Mouse (Mus musculus) neural tube, embryonic 13.5 days (tissue): ENCODE data around the gene Cers6. TPM values are rescaled to one million over a fixed set of nuclear protein-coding genes. Genes with fewer than 3 reads are reported as not detected.

Source experiments
- ATAC-seq: fragments of 200-750 bp; cut with Nextera tagmentation; 2 replicates; pipeline ENCODE4 v1.8.0; 2017; ENCODE audit warnings: low read depth, mild to moderate bottlenecking, moderate TSS enrichment, moderate library complexity
- H3K27ac ChIP-seq: fragments of 300-500 bp; sonication (generic); replicated peaks from 2 replicates; pipeline ENCODE4 v1.5.1; 2015; ENCODE audit warnings: moderate library complexity, mild to moderate bottlenecking, inconsistent platforms
- H3K27me3 ChIP-seq: fragments of 300-500 bp; sonication (generic); 2 replicates; pipeline ENCODE4 v1.6.1; 2015; ENCODE audit warnings: mild to moderate bottlenecking, inconsistent platforms
- H3K36me3 ChIP-seq: fragments of 300-500 bp; sonication (generic); 2 replicates; pipeline ENCODE4 v1.6.1; 2015; ENCODE audit warnings: mild to moderate bottlenecking, inconsistent platforms
- H3K4me1 ChIP-seq: fragments of 300-500 bp; sonication (generic); replicated peaks from 2 replicates; pipeline ENCODE4 v1.6.1; 2015; ENCODE audit warnings: inconsistent platforms
- H3K4me2 ChIP-seq: fragments of 300-500 bp; sonication (generic); 2 replicates; pipeline ENCODE4 v1.6.1; 2015; ENCODE audit warnings: inconsistent platforms, mild to moderate bottlenecking, moderate library complexity
- H3K4me3 ChIP-seq: fragments of 300-500 bp; sonication (generic); 2 replicates; pipeline ENCODE4 v1.5.1; 2015; ENCODE audit warnings: mild to moderate bottlenecking, inconsistent platforms
- H3K9ac ChIP-seq: fragments of 300-500 bp; sonication (generic); 2 replicates; pipeline ENCODE4 v1.6.1; 2015; ENCODE audit warnings: moderate library complexity, mild to moderate bottlenecking, inconsistent platforms
- H3K9me3 ChIP-seq: fragments of 300-500 bp; sonication (generic); 2 replicates; pipeline ENCODE4 v1.6.1; 2016; ENCODE audit warnings: inconsistent platforms
- WGBS: fragments of 180-500 bp; shearing (Covaris S2); methylation state at CpG from one replicate; pipeline ENCODE4 v1.1.7; 2015; 5-methylcytosine and 5-hydroxymethylcytosine counted together
- polyA plus RNA-seq: library from polyadenylated mRNA; unstranded; fragments of >200 nt; fragmentation: Nextera tagmentation; extraction: Ambion mirVana; gene quantifications from 2 replicates; pipeline ENCODE4 v1.2.1, GENCODE M21; 2015

Gene Cers6
- polyA plus RNA-seq = 60.2 and 60.3 TPM in 2 replicates

DNA sequence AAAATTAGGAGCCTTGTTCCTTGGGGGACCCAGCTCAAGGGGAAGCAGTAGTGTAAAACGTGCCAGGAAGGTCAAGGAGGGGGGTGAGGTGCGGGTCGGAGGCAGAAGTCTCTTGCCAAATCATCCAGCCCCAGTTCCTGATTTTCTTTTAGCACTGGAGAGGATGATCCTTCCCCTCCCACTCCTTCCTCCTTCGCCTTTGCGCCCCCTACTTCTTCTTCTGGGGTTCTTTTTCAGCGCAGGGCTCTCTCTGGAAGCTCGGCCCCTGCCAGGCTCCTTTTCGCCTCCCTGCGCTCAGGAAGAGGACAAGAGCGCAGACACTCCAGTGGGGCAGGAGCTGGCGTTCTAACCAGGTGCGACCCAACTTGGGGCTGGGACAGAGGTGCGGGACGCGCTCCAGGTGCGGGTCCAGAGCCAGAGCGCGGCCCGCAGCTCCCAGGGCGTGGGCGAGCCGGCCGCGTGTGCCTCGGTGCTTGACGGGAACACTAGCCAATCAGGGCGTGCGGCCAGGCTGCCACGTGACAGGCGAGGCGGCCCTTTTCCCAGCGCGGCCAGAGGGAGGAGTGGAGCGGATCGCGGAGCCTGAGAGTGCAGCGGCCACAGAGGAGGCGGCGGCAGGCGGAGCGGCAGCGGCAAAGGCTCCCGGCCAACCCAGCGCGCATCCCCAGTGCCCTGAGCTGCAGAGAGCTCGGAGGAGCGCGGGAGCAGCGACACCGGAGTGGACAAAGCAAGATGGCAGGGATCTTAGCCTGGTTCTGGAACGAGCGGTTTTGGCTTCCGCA is at the start of gene Cers6:
TSS of gene Cers6 (plus strand) at position 538 of the 782 bp plus-strand sequence.
- peak; percentile 98 for ATAC-seq

DNA sequence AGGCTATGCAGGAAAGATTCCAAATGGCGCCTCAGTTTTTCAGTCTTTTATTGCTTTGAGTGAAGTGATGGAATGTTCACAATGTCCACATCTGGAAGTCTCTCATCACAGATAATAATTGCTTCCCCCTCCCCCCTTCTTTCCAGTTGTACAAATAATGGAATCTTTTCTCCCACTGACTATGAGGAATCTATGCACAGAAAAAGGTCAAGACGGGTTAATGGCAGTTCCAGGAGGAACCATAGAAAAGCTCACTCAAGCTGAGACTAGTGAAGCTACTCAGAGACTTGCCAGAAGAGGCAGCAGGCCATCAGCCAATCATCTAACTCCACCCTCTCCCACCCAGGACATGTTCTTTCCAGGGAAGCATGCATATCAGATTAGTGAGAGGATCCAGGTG is 46.8 kb upstream of the Cers6 start:
- no peak overlapping the region for H3K4me2 ChIP-seq
- H3K4me1 ChIP-seq = no peaks in the 10 kb centered on the region
- H3K27me3 ChIP-seq = no peaks in the 10 kb centered on the region
- H3K9ac ChIP-seq = no peak overlapping the region
- H3K36me3 ChIP-seq = no peaks in the 10 kb centered on the region
- 61% methylated on average over 2 of the region's 2 CpGs for WGBS
- H3K4me3 ChIP-seq = no peak overlapping the region
- H3K27ac ChIP-seq = no peak overlapping the region
- ATAC-seq = no peak
- H3K9me3 ChIP-seq = no peaks in the 10 kb centered on the region

More for the DNA sequence above, at the start of gene Cers6:
- Histone ChIP-seq H3K4me1 (peaks cover 38% of the 10 kb centered on the region), H3K36me3 (no peaks in the 10 kb centered on the region), H3K9ac (peak within 1 kb of the TSS; percentile 97), H3K27me3 (peaks cover 11% of the 10 kb centered on the region), H3K27ac (peak within 1 kb of the TSS; percentile 93), H3K9me3 (no peaks in the 10 kb centered on the region), H3K4me2 (peak within 1 kb of the TSS; percentile 76), H3K4me3 (peak within 1 kb of the TSS; percentile 94)
- under 1% methylated on average over 52 of the region's 53 CpGs for WGBS

DNA sequence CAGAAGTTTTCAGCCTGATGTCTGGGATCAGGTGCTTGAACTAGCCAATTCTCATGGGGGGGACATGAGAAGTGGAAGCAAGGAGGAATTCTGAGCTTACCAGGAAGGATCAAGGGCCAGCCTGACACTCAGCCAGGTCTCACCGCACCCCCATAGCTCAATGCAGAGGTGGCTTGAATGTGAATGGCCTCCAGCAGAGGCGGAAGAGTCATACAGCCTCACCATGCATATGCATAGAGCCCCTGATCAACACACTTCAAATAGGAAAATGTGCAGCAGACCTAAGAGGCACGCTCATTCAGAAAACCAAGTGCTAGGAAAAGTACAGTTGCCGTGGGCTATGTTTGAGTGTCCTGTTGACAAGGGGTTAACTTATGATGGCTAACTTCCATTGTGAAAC is 42.2 kb upstream of the Cers6 start:
- H3K4me1 ChIP-seq = no peaks in the 10 kb centered on the region
- no peak overlapping the region for H3K4me3 ChIP-seq
- 78% methylated on average over 4 of the region's 4 CpGs for WGBS
- no peaks in the 10 kb centered on the region for H3K36me3 ChIP-seq
- no peak for ATAC-seq
- no peaks in the 10 kb centered on the region for H3K9me3 ChIP-seq
- H3K9ac ChIP-seq = no peak overlapping the region
- H3K27ac ChIP-seq = no peak overlapping the region
- no peak overlapping the region for H3K4me2 ChIP-seq
- H3K27me3 ChIP-seq = no peaks in the 10 kb centered on the region

DNA sequence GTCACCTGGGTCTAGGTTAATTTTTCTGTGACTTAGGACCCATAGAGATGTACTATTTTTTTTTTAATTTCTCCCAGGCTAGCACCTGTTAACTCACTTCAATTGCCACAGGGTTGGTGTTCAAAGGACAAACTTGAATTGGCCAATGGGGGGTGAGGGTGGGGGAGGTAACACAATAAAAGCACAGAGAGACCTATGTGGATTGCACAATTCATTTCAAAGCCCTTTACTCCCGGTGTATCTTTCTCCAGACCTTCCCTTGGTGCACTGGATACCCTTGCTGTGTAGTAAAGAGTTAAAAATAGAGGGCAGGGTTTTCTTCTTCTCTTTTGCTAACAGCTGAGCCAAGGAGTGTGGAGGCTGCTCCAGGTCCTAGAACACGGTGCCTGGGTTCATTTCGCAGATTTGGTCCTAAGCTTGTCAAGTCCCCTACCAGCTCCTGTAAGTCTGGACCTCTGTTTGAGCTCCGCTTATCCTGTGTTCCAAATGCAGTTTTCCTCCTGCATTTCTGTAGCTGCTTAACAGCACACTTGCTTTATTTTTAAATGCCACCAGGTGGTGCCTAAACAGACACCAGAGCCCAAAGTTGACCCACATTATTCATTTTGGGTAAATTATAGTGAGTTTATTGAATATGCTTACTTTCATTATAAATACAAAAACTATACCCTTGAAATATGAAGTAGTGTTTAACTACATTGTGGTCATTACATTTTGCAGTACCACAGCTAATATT is 38.9 kb upstream of the Cers6 start:
- no peak overlapping the region for H3K4me3 ChIP-seq
- H3K27me3 ChIP-seq = no peaks in the 10 kb centered on the region
- no peak overlapping the region for H3K9ac ChIP-seq
- no peak overlapping the region for H3K4me2 ChIP-seq
- H3K4me1 ChIP-seq = no peaks in the 10 kb centered on the region
- 64% methylated on average over 4 of the region's 4 CpGs for WGBS
- no peaks in the 10 kb centered on the region for H3K9me3 ChIP-seq
- no peak overlapping the region for H3K27ac ChIP-seq
- no peak for ATAC-seq
- no peaks in the 10 kb centered on the region for H3K36me3 ChIP-seq

DNA sequence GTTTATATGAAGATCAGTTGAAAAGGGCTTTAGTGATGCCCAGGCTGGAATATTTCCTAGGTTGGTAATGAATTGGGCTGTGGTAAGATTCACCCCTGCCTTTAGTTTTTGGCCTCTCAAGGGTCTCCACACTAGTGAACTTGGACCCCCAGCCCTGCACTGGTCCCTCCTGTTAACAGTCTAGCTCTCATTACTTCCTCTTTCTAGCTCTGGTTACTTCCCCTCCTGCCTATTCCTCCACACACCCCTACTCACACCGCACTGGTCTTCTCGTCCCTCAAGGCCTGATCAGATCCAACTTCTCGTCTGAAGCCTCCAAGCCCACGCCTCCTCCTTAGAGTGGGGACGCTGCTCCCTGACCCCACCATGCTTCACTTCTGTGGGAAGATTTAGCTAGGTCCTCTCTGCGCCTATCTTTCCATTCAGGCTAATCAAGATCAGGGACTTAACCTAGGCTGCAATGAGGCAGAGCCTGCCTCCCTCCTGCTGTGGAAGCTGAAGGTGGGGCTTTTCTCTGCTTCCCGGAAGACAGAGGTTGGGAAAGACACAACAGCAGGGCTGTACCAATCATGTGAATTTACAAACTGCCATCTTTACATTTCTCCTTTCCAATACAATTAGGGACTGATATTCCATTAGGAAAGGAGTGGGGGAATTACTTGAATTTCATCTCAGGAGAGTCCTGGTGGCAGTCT is 35.8 kb upstream of the Cers6 start:
- no peaks in the 10 kb centered on the region for H3K36me3 ChIP-seq
- no peaks in the 10 kb centered on the region for H3K4me1 ChIP-seq
- no peaks in the 10 kb centered on the region for H3K9me3 ChIP-seq
- WGBS = 77% methylated on average over 7 of the region's 7 CpGs
- no peak overlapping the region for H3K4me3 ChIP-seq
- no peak overlapping the region for H3K4me2 ChIP-seq
- no peak overlapping the region for H3K27ac ChIP-seq
- no peak for ATAC-seq
- H3K27me3 ChIP-seq = no peaks in the 10 kb centered on the region
- no peak overlapping the region for H3K9ac ChIP-seq

DNA sequence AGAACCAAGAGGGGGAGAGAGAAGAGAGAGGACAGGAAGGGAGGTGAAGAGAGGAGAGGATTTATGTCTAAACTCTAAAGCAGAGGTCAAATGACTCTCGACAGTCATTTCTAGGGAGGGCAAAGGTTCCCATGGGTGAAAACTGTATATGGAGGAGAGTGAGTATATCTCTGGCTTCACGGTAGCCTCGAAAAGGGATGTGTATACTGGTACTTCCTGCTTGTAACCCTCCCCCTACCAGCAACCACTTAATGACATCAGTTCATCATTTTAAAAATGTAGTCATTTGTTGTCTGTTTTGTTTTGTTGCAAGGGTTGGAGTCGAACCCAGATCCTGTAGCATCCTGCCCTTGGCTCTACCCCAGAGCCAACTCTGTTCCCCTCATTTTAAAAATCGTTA is 17.9 kb upstream of the Cers6 start:
- WGBS = 86% methylated on average over 5 of the region's 5 CpGs
- no peak overlapping the region for H3K27ac ChIP-seq
- no peak for ATAC-seq

DNA sequence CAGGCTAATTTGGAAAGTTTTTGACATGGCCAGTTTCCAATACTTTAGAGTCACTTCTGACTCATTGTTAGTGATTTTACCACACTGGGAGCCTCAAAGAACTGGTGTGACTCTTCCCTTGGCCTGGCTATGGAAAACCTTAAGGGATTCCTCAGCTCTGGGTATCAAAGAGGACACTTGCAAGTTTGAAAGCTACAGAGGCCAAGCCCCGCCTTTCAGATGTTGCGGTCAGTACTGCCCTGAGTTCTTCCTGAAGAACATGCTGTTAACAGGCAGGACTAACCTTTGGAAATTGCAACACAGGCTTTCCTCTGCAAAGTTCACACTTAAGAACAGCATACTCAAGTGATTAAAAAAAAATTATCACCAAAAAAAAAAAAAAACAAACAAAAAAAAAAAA is 16.7 kb upstream of the Cers6 start:
- H3K4me1 ChIP-seq = no peaks in the 10 kb centered on the region
- no peak for ATAC-seq
- no peaks in the 10 kb centered on the region for H3K27me3 ChIP-seq
- 92% methylated on average over 2 of the region's 2 CpGs for WGBS
- H3K9me3 ChIP-seq = no peaks in the 10 kb centered on the region
- H3K9ac ChIP-seq = no peak overlapping the region
- no peak overlapping the region for H3K27ac ChIP-seq
- no peaks in the 10 kb centered on the region for H3K36me3 ChIP-seq
- H3K4me3 ChIP-seq = no peak overlapping the region
- no peak overlapping the region for H3K4me2 ChIP-seq

More for the DNA sequence above, 17.9 kb upstream of the Cers6 start:
- no peak overlapping the region for H3K4me3 ChIP-seq
- no peaks in the 10 kb centered on the region for H3K4me1 ChIP-seq
- no peak overlapping the region for H3K4me2 ChIP-seq
- H3K9ac ChIP-seq = no peak overlapping the region
- no peaks in the 10 kb centered on the region for H3K36me3 ChIP-seq
- no peaks in the 10 kb centered on the region for H3K27me3 ChIP-seq
- H3K9me3 ChIP-seq = no peaks in the 10 kb centered on the region

DNA sequence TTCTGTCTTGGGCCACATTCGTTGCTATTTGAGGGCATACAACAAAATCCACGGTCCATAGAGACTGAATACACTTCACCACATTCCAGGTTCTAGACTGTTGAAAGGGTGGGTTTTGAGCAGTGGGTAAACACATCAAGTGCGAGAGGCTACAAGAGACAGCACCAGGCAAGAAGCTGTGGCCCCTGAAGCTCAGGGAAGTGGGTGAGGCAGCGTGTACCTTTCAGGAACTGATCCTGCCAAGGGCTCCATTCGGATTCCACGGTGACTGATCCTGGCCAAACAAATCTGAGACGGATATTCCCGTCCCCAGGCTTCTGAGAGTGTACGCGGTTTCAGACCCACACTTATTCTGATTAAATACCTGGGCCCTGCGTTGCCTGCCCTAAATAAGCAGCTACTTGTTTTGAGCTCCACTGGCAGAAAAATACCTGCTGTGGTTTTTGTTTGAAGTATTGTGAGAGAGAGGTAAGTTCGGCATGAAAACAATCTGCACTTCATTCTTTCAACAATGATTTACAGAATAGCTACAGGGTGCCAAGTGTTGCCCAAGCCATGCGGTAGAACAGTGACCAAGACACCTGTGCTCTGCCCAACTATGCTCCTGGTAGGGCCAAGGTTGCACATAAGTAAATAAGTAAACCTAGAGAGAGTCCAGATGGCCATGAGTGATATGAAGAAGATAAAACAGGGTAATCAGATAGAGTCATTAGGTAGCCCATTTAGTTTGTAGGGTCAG is 16.1 kb upstream of the Cers6 start:
- no peaks in the 10 kb centered on the region for H3K36me3 ChIP-seq
- H3K27ac ChIP-seq = no peak overlapping the region
- ATAC-seq = no peak

DNA sequence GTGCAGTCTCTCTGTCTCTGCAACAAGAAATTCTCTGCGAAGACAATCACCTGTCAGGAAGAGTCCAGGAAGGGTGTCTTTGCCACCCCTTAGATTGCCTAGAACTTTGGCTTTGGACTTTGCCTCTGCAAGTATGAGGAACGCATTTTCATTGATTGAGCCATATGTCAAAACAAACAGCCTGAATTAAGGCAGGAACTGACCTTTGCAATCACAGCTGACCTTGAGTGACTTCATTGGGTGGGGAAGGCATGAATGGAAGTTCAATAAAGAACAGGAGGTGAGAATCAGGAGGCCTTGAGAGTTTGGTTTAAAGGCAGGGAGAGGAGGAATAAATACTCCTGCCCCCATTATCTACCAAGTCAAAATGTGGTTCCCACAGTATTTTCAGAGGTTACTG is 850 bp upstream of the Cers6 start:
- Histone ChIP-seq H3K9me3 (no peaks in the 10 kb centered on the region), H3K4me1 (peaks cover 33% of the 10 kb centered on the region), H3K9ac (no peak overlapping the region), H3K4me2 (peak overlapping the region; percentile 76), H3K36me3 (no peaks in the 10 kb centered on the region), H3K27me3 (peaks cover 11% of the 10 kb centered on the region), H3K4me3 (peak overlapping the region; percentile 94), H3K27ac (no peak overlapping the region)
- 63% methylated on average over 2 of the region's 2 CpGs for WGBS
- no peak for ATAC-seq

More for the DNA sequence above, 16.1 kb upstream of the Cers6 start:
- no peaks in the 10 kb centered on the region for H3K27me3 ChIP-seq
- no peak overlapping the region for H3K4me2 ChIP-seq
- no peak overlapping the region for H3K4me3 ChIP-seq
- H3K9ac ChIP-seq = no peak overlapping the region
- 86% methylated on average over 13 of the region's 13 CpGs for WGBS
- H3K4me1 ChIP-seq = no peaks in the 10 kb centered on the region
- no peaks in the 10 kb centered on the region for H3K9me3 ChIP-seq

DNA sequence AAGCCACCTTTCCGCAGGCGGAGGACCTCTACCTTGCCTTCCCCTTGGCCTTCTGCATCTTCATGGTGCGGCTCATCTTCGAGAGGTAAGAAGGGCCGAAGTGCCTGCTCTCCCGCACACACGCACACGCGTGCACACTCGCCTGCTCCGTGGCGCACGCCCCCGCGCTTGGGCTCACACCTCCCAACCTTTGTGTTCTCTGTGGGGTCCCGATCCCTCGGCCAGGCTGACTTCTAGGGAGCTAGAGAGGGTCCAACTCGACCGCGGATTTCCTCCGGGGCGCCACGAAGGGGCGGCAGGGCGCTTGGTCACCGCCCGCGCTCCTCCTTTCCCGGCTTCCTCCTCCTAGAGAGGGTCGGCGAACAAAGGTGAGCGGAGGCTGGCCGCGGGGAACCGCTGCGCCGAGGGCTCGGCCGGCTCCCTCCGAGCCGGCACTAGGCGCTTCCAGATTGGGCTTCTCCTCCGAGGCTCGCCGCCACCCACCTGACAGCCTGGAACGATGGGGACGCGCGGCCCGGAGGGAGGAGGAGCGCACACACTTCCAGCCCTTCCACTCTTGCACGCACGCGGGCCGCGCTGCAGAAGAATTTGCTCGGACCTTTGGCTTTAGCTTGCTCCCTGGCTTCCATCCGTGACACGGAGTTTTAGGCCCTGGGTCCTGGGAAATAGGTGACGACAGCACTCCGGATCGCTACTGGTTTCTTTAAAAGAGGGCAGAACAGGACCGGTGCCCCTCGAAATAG is 651 bp downstream of the Cers6 start:
- Histone ChIP-seq H3K4me3 (peak overlapping the region; percentile 94), H3K9me3 (no peaks in the 10 kb centered on the region), H3K4me1 (peaks cover 45% of the 10 kb centered on the region), H3K4me2 (peak overlapping the region; percentile 76), H3K9ac (peak overlapping the region; percentile 97), H3K27me3 (peaks cover 11% of the 10 kb centered on the region), H3K27ac (peak overlapping the region; percentile 93), H3K36me3 (no peaks in the 10 kb centered on the region)
- ATAC-seq = peak; percentile 76
- WGBS = under 1% methylated on average over 64 of the region's 64 CpGs
